9 mouse cellular contexts compared by ENCODE assay signal in genomic region chr1:90026945-90027344, GRCm38 (mm10). TPM values are rescaled to one million over a fixed set of nuclear protein-coding genes. Genes with fewer than 3 reads are reported as not detected.
DNase-seq lines count a peak whose midpoint lies in the region; ATAC-seq and TF ChIP-seq lines count a peak whose summit lies in the region.
"Had no signal": no experiment of that assay in that cellular context is flagged by ENCODE, and none has a peak within 500 bp of the region (broad histone marks: within the 10 kb centered on the region; RNA-seq: fewer than 3 reads in every experiment).

No protein-coding gene starts in this region.

- 34% methylated on average over 3 of the region's 3 CpGs for WGBS in cerebellum, adult 2 months

- TF ChIP-seq CTCF in cerebellum, adult 2 months (IDR thresholded peaks at IDR 0.05; ENCODE audit: borderline replicate concordance, insufficient read depth, low read depth, low read length) = 0 out of 2 replicates have a peak, but pooled peaks have one; percentile 28

- no peak for DNase-seq in cerebellum, adult 2 months
- peak; percentile 19 to 25 for DNase-seq in left cerebral cortex, adult 18-20 months (ENCODE audit: low spot score in 2 of 2)
- no peak for DNase-seq in left cerebral cortex, postnatal 36 days (ENCODE audit: low spot score in 2 of 2)
- DNase-seq in adipocyte (ENCODE audit: low spot score) = peak; percentile 44
- no peak for DNase-seq in layer of hippocampus, postnatal 36 days
- DNase-seq in layer of hippocampus, postnatal 14 days (ENCODE audit: low spot score in 2 of 2) = no peak

- intact Hi-C loops in left cerebral cortex, postnatal 36 days (cut with DNase I) = no loop called here

- no peaks in the 10 kb centered on the region for H3K4me1 ChIP-seq in cerebellum, adult 2 months (ENCODE audit: control insufficient read depth, insufficient read depth, low read length)

- TF ChIP-seq POLR2A in cerebellum, adult 2 months (IDR thresholded peaks at IDR 0.05; ENCODE audit: borderline replicate concordance, insufficient read depth, low read length) = no peak

- no peak overlapping the region for H3K4me3 ChIP-seq in cerebellum, adult 2 months (replicated peaks; ENCODE audit: insufficient read depth, low read depth, low read length)
- H3K4me3 ChIP-seq: erythroblast, embryonic 14.5 days had no signal

- H3K27ac ChIP-seq in cerebellum, adult 2 months (ENCODE audit: insufficient read depth, low read length) = no peak overlapping the region

- H3K27me3 ChIP-seq in cerebellum, adult 2 months (ENCODE audit: control insufficient read depth, insufficient read depth, low read length) = no peaks in the 10 kb centered on the region

- no peak for ATAC-seq in cerebellum, adult (ENCODE audit: insufficient number of reproducible peaks, low FRiP score, low TSS enrichment)
- ATAC-seq in hematopoietic stem cell, adult 5-6 weeks (replicated peaks in 1 of 2; ENCODE audit: insufficient read depth in 1 of 2, low FRiP score in 2 of 2, low TSS enrichment in 1 of 2, low read depth in 1 of 2, poor library complexity in 2 of 2, severe bottlenecking in 2 of 2) = peak; percentile 44 to 62; a peak in 1 of 4 replicates

RNA-seq across cellular contexts. Expression of gene Asb18, which starts 12.5 kb away (rescaled TPM):
- 1.3 and 1.5 TPM in 2 replicates for polyA plus RNA-seq in cerebellum, adult 2 months (2012; rRNA removed)
- under 1 TPM; 0.84 to 0.98 TPM for total RNA-seq in left cerebral cortex, adult 18-20 months (2021)
- total RNA-seq in left cerebral cortex, postnatal 36 days (2021) = 1 to 10 TPM; 1.6 to 1.7 TPM
- not detected in 2 replicates for total RNA-seq in hematopoietic stem cell, adult 5-6 weeks (2017)
- 1 to 10 TPM; 2.0 to 2.1 TPM for total RNA-seq in layer of hippocampus, postnatal 36 days (2021)
- total RNA-seq in layer of hippocampus, postnatal 14 days (2021) = 1 to 10 TPM; 2.5 to 3.3 TPM
- polyA plus RNA-seq: erythroblast, embryonic 14.5 days had no signal

Comparison
In these comparisons a context has a peak if more than half of its experiments do, and no peak if none do; other contexts are left out.
1. DNase-seq: peak in left cerebral cortex, adult 18-20 months (2 of 2) and adipocyte (single experiment); none in cerebellum, adult 2 months (0 of 2), left cerebral cortex, postnatal 36 days (0 of 2), layer of hippocampus, postnatal 36 days (0 of 2) and layer of hippocampus, postnatal 14 days (0 of 2).